18 mouse cellular contexts compared by ENCODE assay signal in genomic region chr5:139114876-139115275, GRCm38 (mm10). TPM values are rescaled to one million over a fixed set of nuclear protein-coding genes. Genes with fewer than 3 reads are reported as not detected.
"Had no signal": no experiment of that assay in that cellular context is flagged by ENCODE, and none has a peak within 500 bp of the region (broad histone marks: within the 10 kb centered on the region; RNA-seq: fewer than 3 reads in every experiment).

No protein-coding gene starts in this region.

- H3K27ac ChIP-seq: kidney, embryonic 15.5 days; left cerebral cortex, adult 2 months; liver, embryonic 13.5 days; macrophage; midbrain, embryonic 10.5 days; neural tube, embryonic 13.5 days; stomach, embryonic 15.5 days had no signal

- H3K9me3 ChIP-seq: kidney, embryonic 15.5 days; liver, embryonic 13.5 days; megakaryocyte, embryonic 14.5 days; midbrain, embryonic 10.5 days; neural tube, embryonic 13.5 days; stomach, embryonic 15.5 days had no signal

- H3K4me1 ChIP-seq: liver, embryonic 13.5 days; neural tube, embryonic 13.5 days had no signal

- H3K27me3 ChIP-seq: kidney, embryonic 15.5 days; liver, embryonic 13.5 days; neural tube, embryonic 13.5 days; stomach, embryonic 15.5 days had no signal

- H3K4me2 ChIP-seq: kidney, embryonic 15.5 days; liver, embryonic 13.5 days; neural tube, embryonic 13.5 days; stomach, embryonic 15.5 days had no signal

- H3K9ac ChIP-seq: kidney, embryonic 15.5 days; liver, embryonic 13.5 days; neural tube, embryonic 13.5 days; stomach, embryonic 15.5 days had no signal

- H3K36me3 ChIP-seq: kidney, embryonic 15.5 days; liver, embryonic 13.5 days; midbrain, embryonic 10.5 days; stomach, embryonic 15.5 days had no signal

- H3K4me3 ChIP-seq: kidney, embryonic 15.5 days; left cerebral cortex, adult 2 months; liver, embryonic 13.5 days; megakaryocyte, embryonic 14.5 days; midbrain, embryonic 10.5 days; neural tube, embryonic 13.5 days; stomach, embryonic 15.5 days had no signal

- DNase-seq: kidney, postnatal 10 days; kidney, postnatal 36 days; layer of hippocampus, postnatal 36 days; liver, embryonic 13.5 days; lung, adult 2 months; midbrain, embryonic 14.5 days; retina, postnatal 1 day; right cerebral cortex, postnatal 25 days; spleen, adult 18-20 months; thymus, postnatal 25 days had no signal

RNA-seq across cellular contexts. Expression of gene Prkar1b, which starts 34.9 kb away (rescaled TPM):
- total RNA-seq: neutrophil, adult 5-6 weeks had no signal
